Mouse (Mus musculus) layer of hippocampus, adult 18-20 months (tissue): ENCODE measurements at regions not wholly inside any gene's neighbourhood (a gene's known extent, or its start where the extent isn't known, plus 50 kb on each side); places are given as distances from the start of the nearest gene placed in this dataset.
A peak's percentile ranks its signal among the peaks of the same experiment; 100 is the strongest.

Source experiments
- DNase-seq, 2 experiments: peaks; one replicate each; pipeline ENCODE4 v3.0.0; 2022; ENCODE audit warnings: low spot score in 2 of 2

GRCm38 (mm10) chr4:16820371-16820770 is 2784.9 kb upstream of the Gm12353 start:
- DNase-seq, result no peak

GRCm38 (mm10) chr4:16831598-16831997 is 2773.7 kb upstream of the Gm12353 start:
- no peak for DNase-seq

- peak in 1 of 2 experiments; percentile 7 for DNase-seq
Measured at GRCm38 (mm10) chr4:16848096-16848495, 2757.2 kb upstream of the Gm12353 start.

DNA sequence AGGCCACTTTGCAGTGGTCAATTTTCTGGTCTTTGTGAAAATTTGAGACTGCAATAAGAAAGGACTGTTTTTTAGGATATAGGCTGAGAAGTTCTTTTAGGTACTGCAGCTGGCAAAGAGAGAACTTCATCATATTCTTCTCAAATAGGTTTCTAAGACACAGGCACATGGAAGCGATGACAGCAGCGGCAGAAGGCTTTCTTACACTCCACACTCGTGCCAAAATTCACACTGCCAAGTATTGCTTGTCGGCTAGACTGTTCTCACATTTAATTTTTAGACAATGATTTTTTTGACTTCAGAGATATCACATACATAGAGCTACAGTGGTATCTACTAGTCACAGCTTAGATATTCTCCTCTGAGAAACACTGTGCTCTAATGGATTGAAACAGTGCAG is 2752.6 kb upstream of the Gm12353 start:
- DNase-seq, result peak; percentile 19 to 34
